8 mouse cellular contexts compared by ENCODE assay signal in the genomic region with DNA sequence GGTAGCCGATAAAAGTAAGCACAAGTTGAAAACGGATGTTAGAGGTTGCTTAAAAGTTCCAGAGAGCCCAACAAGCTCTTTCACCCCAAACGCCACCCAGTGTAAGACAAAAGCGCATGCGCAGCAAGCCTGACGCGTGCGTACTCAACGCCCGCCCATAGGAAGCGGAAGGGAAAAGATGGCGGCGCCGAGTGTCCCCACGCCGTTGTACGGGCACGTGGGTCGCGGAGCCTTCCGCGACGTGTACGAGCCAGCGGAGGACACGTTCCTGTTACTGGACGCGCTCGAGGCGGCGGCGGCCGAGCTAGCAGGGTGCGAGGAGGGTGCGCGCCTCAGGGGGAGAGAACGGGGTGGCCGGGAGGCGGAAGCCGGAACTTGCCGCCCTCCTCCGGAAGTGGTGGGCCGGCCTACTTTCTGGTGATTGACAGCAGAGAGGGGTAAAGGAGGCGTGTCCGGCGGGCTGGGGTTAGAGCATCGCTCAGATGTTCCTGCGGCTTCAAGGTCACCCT. TPM values are rescaled to one million over a fixed set of nuclear protein-coding genes. Genes with fewer than 3 reads are reported as not detected.
A peak's percentile ranks its signal among the peaks of the same experiment; 100 is the strongest.
DNase-seq lines count a peak whose midpoint lies in the region; ATAC-seq and TF ChIP-seq lines count a peak whose summit lies in the region.

A gene (plus strand): TSS at position 111 of the 509 bp plus-strand sequence.

- H3K4me1 ChIP-seq in bone marrow, adult 2 months (ENCODE audit: control insufficient read depth, insufficient read depth, low read length): no peaks in the 10 kb centered on the region
- H3K4me1 ChIP-seq in embryonic facial prominence, embryonic 15.5 days: no peaks in the 10 kb centered on the region
- H3K4me1 ChIP-seq in kidney, embryonic 14.5 days (ENCODE audit: control insufficient read depth, insufficient read depth, low read length): peaks cover 6% of the 10 kb centered on the region
- H3K4me1 ChIP-seq in limb, embryonic 15.5 days: peaks cover 3% of the 10 kb centered on the region; the same call in 1 of the 2 replicates

- DNase-seq in 416B (ENCODE audit: low read depth): peak; percentile 98
- peak; percentile 94 to 96 for DNase-seq in heart, adult 9 months (ENCODE audit: low spot score in 2 of 2)
- DNase-seq in monocyte, adult 2 months (ENCODE audit: low read depth in 1 of 2, low spot score in 2 of 2): peak; percentile 84 to 91
- DNase-seq in spleen, postnatal 36 days (ENCODE audit: low spot score in 2 of 2): peak; percentile 92 to 94

- WGBS in bone marrow, adult 2 months: under 1% methylated on average over 48 of the region's 48 CpGs
- under 1% methylated on average over 44 of the region's 48 CpGs for WGBS in embryonic facial prominence, embryonic 15.5 days
- under 1% methylated on average over 48 of the region's 48 CpGs for WGBS in kidney, embryonic 14.5 days
- under 1% methylated on average over 48 of the region's 48 CpGs for WGBS in limb, embryonic 15.5 days

- peak; percentile 99 for ATAC-seq in embryonic facial prominence, embryonic 15.5 days (ENCODE audit: insufficient number of reproducible peaks, low FRiP score, low TSS enrichment, low read depth)
- ATAC-seq in kidney, embryonic 14.5 days (ENCODE audit: low FRiP score, low TSS enrichment): peak; percentile 99
- peak; percentile 93 for ATAC-seq in limb, embryonic 15.5 days (ENCODE audit: insufficient number of reproducible peaks, low FRiP score, low TSS enrichment, low read depth)

- no peaks in the 10 kb centered on the region for H3K27me3 ChIP-seq in embryonic facial prominence, embryonic 15.5 days
- no peaks in the 10 kb centered on the region for H3K27me3 ChIP-seq in kidney, embryonic 14.5 days (ENCODE audit: control insufficient read depth, insufficient read depth, low read length)
- no peaks in the 10 kb centered on the region for H3K27me3 ChIP-seq in limb, embryonic 15.5 days

- H3K4me3 ChIP-seq in bone marrow, adult 2 months (replicated peaks; ENCODE audit: control insufficient read depth, low read depth, low read length): peak within 1 kb of the TSS; percentile 99
- peak within 1 kb of the TSS; percentile 89 for H3K4me3 ChIP-seq in embryonic facial prominence, embryonic 15.5 days (replicated peaks)
- peak within 1 kb of the TSS; percentile 65 for H3K4me3 ChIP-seq in kidney, embryonic 14.5 days (ENCODE audit: low read length)
- H3K4me3 ChIP-seq in limb, embryonic 15.5 days: peak within 1 kb of the TSS; percentile 89

- no peaks in the 10 kb centered on the region for H3K9me3 ChIP-seq in embryonic facial prominence, embryonic 15.5 days (replicated peaks)
- no peaks in the 10 kb centered on the region for H3K9me3 ChIP-seq in kidney, embryonic 14.5 days (ENCODE audit: control insufficient read depth, low read length)
- H3K9me3 ChIP-seq in limb, embryonic 15.5 days: no peaks in the 10 kb centered on the region

- H3K27ac ChIP-seq in bone marrow, adult 2 months (ENCODE audit: control insufficient read depth, insufficient read depth, low read depth, low read length, poor library complexity): peak within 1 kb of the TSS; percentile 97
- H3K27ac ChIP-seq in embryonic facial prominence, embryonic 15.5 days (replicated peaks): peak within 1 kb of the TSS; percentile 95
- H3K27ac ChIP-seq in kidney, embryonic 14.5 days (ENCODE audit: low read depth, low read length): peak within 1 kb of the TSS; percentile 96
- peak within 1 kb of the TSS; percentile 97 for H3K27ac ChIP-seq in limb, embryonic 15.5 days

- peak; percentile 69; the same call in 1 of the 2 replicates for TF ChIP-seq POLR2A in bone marrow, adult 2 months (IDR thresholded peaks at IDR 0.05; ENCODE audit: borderline replicate concordance, control insufficient read depth, low read depth, low read length)

- no peak for TF ChIP-seq CTCF in bone marrow, adult 2 months (IDR thresholded peaks at IDR 0.05; ENCODE audit: control insufficient read depth, insufficient read depth, low read length)

- peak within 1 kb of the TSS; percentile 63; the same call in 1 of the 2 replicates for H3K9ac ChIP-seq in embryonic facial prominence, embryonic 15.5 days
- peak within 1 kb of the TSS; percentile 77 for H3K9ac ChIP-seq in kidney, embryonic 14.5 days (ENCODE audit: low read depth, low read length)
- peak within 1 kb of the TSS; percentile 61 for H3K9ac ChIP-seq in limb, embryonic 15.5 days

- peak within 1 kb of the TSS; percentile 63 for H3K4me2 ChIP-seq in embryonic facial prominence, embryonic 15.5 days (replicated peaks)
- peak within 1 kb of the TSS; percentile 49 for H3K4me2 ChIP-seq in kidney, embryonic 14.5 days (replicated peaks; ENCODE audit: low read depth, low read length)
- H3K4me2 ChIP-seq in limb, embryonic 15.5 days: peak within 1 kb of the TSS; percentile 50

- H3K36me3 ChIP-seq in embryonic facial prominence, embryonic 15.5 days: peaks cover 21% of the 10 kb centered on the region
- H3K36me3 ChIP-seq in kidney, embryonic 14.5 days (ENCODE audit: control insufficient read depth, insufficient read depth, low read length): peaks cover 6% of the 10 kb centered on the region
- peaks cover 26% of the 10 kb centered on the region for H3K36me3 ChIP-seq in limb, embryonic 15.5 days

RNA-seq across cellular contexts. Expression of the gene that starts here (rescaled TPM):
- polyA plus RNA-seq in bone marrow, adult 2 months (2011; ENCODE audit: insufficient read depth, insufficient read length, low replicate concordance, missing spikeins): 8.3 and 9.9 TPM in 2 replicates
- 23.4 and 25.7 TPM in 2 replicates for polyA plus RNA-seq in embryonic facial prominence, embryonic 15.5 days (2015; fragmentation: Nextera tagmentation; extraction: Ambion mirVana)
- 37.7 and 38.3 TPM in 2 replicates for polyA plus RNA-seq in kidney, embryonic 14.5 days (2014; fragmentation: Nextera tagmentation; extraction: Ambion mirVana)
- 24.7 and 25.6 TPM in 2 replicates for polyA plus RNA-seq in limb, embryonic 15.5 days (2015; fragmentation: Nextera tagmentation; extraction: Ambion mirVana)

Comparison
In these comparisons a context has a peak if more than half of its experiments do, and no peak if none do; other contexts are left out.
1. Peak in every context shown above with its lines: DNase-seq, ATAC-seq, H3K4me3 ChIP-seq and H3K27ac ChIP-seq.